Mouse (Mus musculus) ES-E14 (cell line): Measurements from ENCODE around the gene Panx3. TPM values are rescaled to one million over a fixed set of nuclear protein-coding genes. Genes with fewer than 3 reads are reported as not detected.

Experiments used
- DNase-seq: peaks from one replicate; pipeline ENCODE4 v3.0.0-alpha.2; 2013; ENCODE audit warnings: low read depth, low spot score
- H3K27ac ChIP-seq: 2 replicates; pipeline ENCODE4 v1.5.1; 2012; ENCODE audit warnings: low read depth, mild to moderate bottlenecking, low read length, moderate library complexity, mixed read lengths; ENCODE audit not compliant: poor library complexity, insufficient read depth, severe bottlenecking
- H3K36me3 ChIP-seq: 2 replicates; pipeline ENCODE4 v1.6.1; 2012; ENCODE audit warnings: mild to moderate bottlenecking, low read length, moderate library complexity, mixed read lengths; ENCODE audit not compliant: control insufficient read depth, poor library complexity, insufficient read depth, severe bottlenecking
- H3K4me1 ChIP-seq, 2 experiments: fragments of 150-350 bp in 1 of 2; sonication (generic) in 1 of 2; 2 replicates each; pipeline ENCODE4 v1.6.1; 2012; ENCODE audit warnings: low read length in 2 of 2, mild to moderate bottlenecking in 1 of 2, mixed read lengths in 1 of 2; ENCODE audit not compliant: control insufficient read depth in 2 of 2, insufficient read depth in 2 of 2, poor library complexity in 1 of 2
- H3K4me3 ChIP-seq, 2 experiments: fragments of 150-350 bp in 1 of 2; sonication (generic) in 1 of 2; 2 replicates each; pipeline ENCODE4 v1.5.1; 2012; ENCODE audit warnings: low read length in 2 of 2, low read depth in 1 of 2, mild to moderate bottlenecking in 1 of 2, mixed read lengths in 1 of 2; ENCODE audit not compliant: insufficient read depth in 1 of 2, poor library complexity in 1 of 2, severe bottlenecking in 1 of 2
- H3K9ac ChIP-seq: 2 replicates; pipeline ENCODE4 v1.6.1; 2012; ENCODE audit warnings: low read depth, mild to moderate bottlenecking, low read length, mixed read lengths; ENCODE audit not compliant: poor library complexity, insufficient read depth, severe bottlenecking
- H3K9me3 ChIP-seq: fragments of 150-350 bp; sonication (generic); 2 replicates; pipeline ENCODE4 v1.6.1; 2012; ENCODE audit warnings: low read depth, mild to moderate bottlenecking, low read length; ENCODE audit not compliant: control insufficient read depth, insufficient read depth
- CHD2 ChIP-seq: IDR thresholded peaks from 2 replicates; pipeline ENCODE4 v1.6.1; 2014; ENCODE audit warnings: mild to moderate bottlenecking, low read depth, low read length, inconsistent platforms
- HCFC1 ChIP-seq: IDR thresholded peaks from 2 replicates; pipeline ENCODE4 v1.6.1; 2012; ENCODE audit warnings: low read length, inconsistent platforms, borderline replicate concordance; ENCODE audit not compliant: insufficient read depth
- MAFK ChIP-seq: IDR thresholded peaks from 2 replicates; pipeline ENCODE4 v1.6.1; 2014; ENCODE audit warnings: mild to moderate bottlenecking, low read depth, low read length, inconsistent platforms; ENCODE audit not compliant: insufficient read depth
- ZC3H11A ChIP-seq: IDR thresholded peaks from 2 replicates; pipeline ENCODE4 v1.6.1; 2012; ENCODE audit warnings: low read depth, mild to moderate bottlenecking, inconsistent platforms, low read length, borderline replicate concordance
- ZNF384 ChIP-seq: IDR thresholded peaks from 2 replicates; pipeline ENCODE4 v1.6.1; 2012; ENCODE audit warnings: low read depth, low read length, inconsistent platforms
- in situ Hi-C, 2 experiments: fragments of 600-800 bp; cut with MboI; formaldehyde crosslinking; loops; one replicate each; pipeline ENCODE4 v1.15.1; 2025; ENCODE audit warnings: low sequenced_read_pairs in 2 of 2, inconsistent platforms in 1 of 2; ENCODE audit not compliant: unreplicated experiment in 2 of 2
- total RNA-seq: library from RNA; depleted of rRNA; stranded (reverse); fragments of 300-350 nt; gene quantifications from 2 replicates; pipeline ENCODE4 v1.2.3, GENCODE M21; 2012

The Panx3 gene
- total RNA-seq, 1 experiment: 0.13 TPM

GRCm38 (mm10) chr9:37625129-37625528 lies 43.9 kb downstream of the Panx3 start:
- TF ChIP-seq ZNF384: no peak
- no peak for TF ChIP-seq HCFC1
- TF ChIP-seq CHD2: no peak
- no peak for TF ChIP-seq ZC3H11A
- no peak for TF ChIP-seq MAFK
- no peak for DNase-seq
- Histone ChIP-seq H3K27ac (no peak overlapping the region), H3K9ac (no peak overlapping the region), H3K4me1 (peaks cover 0 to 18% of the 10 kb centered on the region in 2 experiments; a peak in 2 of 4 replicates), H3K36me3 (no peaks in the 10 kb centered on the region), H3K9me3 (no peaks in the 10 kb centered on the region), H3K4me3 (no peak overlapping the region)
- in situ Hi-C loops: no loop called here

- no peak for TF ChIP-seq CHD2
- TF ChIP-seq ZNF384: no peak
- no peak for TF ChIP-seq HCFC1
- DNase-seq: no peak
- Histone ChIP-seq H3K9me3 (no peaks in the 10 kb centered on the region), H3K9ac (no peak overlapping the region), H3K4me1 (peaks cover 0 to 18% of the 10 kb centered on the region in 2 experiments; a peak in 2 of 4 replicates), H3K36me3 (no peaks in the 10 kb centered on the region), H3K4me3 (no peak overlapping the region), H3K27ac (no peak overlapping the region)
- in situ Hi-C loops: loop anchor here in 1 of 2 experiments (25.0 kb wide), 1 partner anchor 212 kb away; the partner anchor contains the start of gene Robo4
Measured at GRCm38 (mm10) chr9:37624502-37624901, 44.5 kb downstream of the Panx3 start.

GRCm38 (mm10) chr9:37623981-37624380 lies 45.1 kb downstream of the Panx3 start:
- H3K36me3 ChIP-seq: no peaks in the 10 kb centered on the region
- no peak overlapping the region for H3K4me3 ChIP-seq
- no peak for DNase-seq
- no peaks in the 10 kb centered on the region for H3K9me3 ChIP-seq
- no peak for TF ChIP-seq ZC3H11A
- no peak for TF ChIP-seq ZNF384
- no peak for TF ChIP-seq HCFC1
- TF ChIP-seq CHD2: no peak
- TF ChIP-seq MAFK: no peak
- peaks cover 0 to 16% of the 10 kb centered on the region in 2 experiments; a peak in 2 of 4 replicates for H3K4me1 ChIP-seq
- H3K9ac ChIP-seq: no peak overlapping the region
- no peak overlapping the region for H3K27ac ChIP-seq
- in situ Hi-C loops: loop anchor here in 1 of 2 experiments (25.0 kb wide), 1 partner anchor 212 kb away; the partner anchor contains the start of gene Robo4

- H3K9ac ChIP-seq: no peak overlapping the region
- H3K27ac ChIP-seq: no peak overlapping the region
- TF ChIP-seq MAFK (no peak), CHD2 (no peak), ZNF384 (no peak), HCFC1 (no peak), ZC3H11A (no peak)
- H3K36me3 ChIP-seq: no peaks in the 10 kb centered on the region
- in situ Hi-C loops: loop anchor here in 1 of 2 experiments (25.0 kb wide), 1 partner anchor 209 kb away; the partner anchor contains the start of gene Robo4
- DNase-seq: no peak
- no peaks in the 10 kb centered on the region for H3K9me3 ChIP-seq
- no peak overlapping the region for H3K4me3 ChIP-seq
- H3K4me1 ChIP-seq: peaks cover 0 to 7% of the 10 kb centered on the region in 2 experiments; a peak in 2 of 4 replicates
Measured at GRCm38 (mm10) chr9:37621290-37621689, 47.7 kb downstream of the Panx3 start.
